Mouse (Mus musculus) kidney, adult 8-10 months (tissue): ENCODE data around the gene Mum1.

ENCODE experiments used
- DNase-seq, 2 experiments: peaks; one replicate each; pipeline ENCODE4 v3.0.0; 2022

Mum1 gene

DNA sequence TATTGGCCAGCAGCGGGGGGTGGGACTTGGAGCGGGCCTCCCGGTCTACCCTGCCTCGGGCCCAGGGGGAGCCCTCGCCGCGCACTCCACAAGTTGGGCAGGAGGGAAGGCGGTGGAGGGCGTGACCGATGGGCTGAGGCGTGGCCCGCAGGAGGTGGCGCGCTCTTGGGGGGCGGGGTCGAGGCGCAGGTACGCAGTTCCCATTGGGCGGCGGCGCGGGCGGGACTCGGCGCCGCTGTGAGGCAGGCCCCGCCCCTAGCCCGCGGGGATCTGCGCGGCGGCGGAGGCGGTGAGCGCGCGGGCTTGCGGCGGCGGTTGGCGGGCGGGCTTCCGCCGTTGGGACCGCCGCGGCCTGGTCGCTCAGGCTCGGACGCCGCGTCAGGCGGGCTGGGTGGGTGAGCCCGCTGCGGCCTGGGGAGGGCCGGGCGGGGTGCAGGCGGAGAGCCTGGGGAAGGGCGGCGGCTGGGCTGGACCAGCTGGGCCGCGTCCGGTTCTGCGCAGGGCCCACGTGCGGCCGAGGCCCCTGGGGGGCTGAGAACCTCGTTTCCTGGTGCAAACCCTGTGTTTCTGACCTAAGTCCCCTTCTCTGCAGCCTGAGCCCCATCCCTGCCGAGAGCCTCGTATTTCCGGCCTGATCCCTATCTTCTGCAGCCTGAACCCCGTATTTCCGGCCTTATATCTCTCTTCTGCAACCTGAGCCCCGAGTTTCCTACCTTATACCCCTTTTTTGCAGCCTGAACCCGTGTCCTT, at the start of gene Mum1:
Gene Mum1, plus strand, starts transcription at position 19 of the 750 bp plus-strand sequence.
- DNase-seq, result peak; percentile 100

DNA sequence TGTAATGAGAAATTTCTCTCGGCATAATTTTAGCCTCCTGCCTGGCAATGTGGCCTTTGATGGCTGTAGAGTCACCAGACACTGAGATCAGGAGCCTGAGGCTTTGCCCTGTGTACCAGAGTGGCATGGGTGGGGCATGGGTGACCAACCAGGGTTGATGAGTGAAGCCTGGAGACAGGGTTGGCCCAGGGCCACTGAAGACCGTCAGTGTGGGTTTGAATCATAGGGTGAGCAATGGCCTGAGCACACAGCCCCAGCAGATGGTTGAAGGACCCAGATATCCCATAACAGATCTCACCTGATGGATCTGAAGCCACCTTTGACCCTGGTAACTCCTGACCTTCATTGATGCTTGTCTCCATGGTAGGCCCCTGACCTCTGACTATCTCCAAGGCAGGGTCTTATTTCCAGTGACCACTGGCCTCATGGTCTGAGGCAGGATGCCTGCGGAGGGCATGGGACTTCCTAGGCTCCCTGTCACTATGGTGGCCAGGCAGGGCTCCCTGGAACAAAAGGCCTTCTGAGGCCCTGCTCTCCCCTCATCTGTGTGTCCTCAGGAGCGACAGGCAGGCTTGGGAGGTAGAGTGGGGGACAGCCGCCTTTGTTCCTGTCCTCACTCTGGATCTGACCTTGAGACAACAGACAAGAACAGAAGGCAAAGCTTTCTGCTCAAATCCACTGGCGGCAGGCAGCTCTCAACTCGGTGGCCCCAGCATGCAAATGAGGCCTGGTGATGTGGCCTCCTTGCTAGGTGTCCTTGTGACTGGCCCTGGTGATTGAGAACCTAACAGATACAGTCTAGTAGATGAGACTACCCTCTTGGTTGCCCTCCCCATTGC, 48.6 kb upstream of the Mum1 start:
- DNase-seq, result peak in 1 of 2 experiments; percentile 5

DNA sequence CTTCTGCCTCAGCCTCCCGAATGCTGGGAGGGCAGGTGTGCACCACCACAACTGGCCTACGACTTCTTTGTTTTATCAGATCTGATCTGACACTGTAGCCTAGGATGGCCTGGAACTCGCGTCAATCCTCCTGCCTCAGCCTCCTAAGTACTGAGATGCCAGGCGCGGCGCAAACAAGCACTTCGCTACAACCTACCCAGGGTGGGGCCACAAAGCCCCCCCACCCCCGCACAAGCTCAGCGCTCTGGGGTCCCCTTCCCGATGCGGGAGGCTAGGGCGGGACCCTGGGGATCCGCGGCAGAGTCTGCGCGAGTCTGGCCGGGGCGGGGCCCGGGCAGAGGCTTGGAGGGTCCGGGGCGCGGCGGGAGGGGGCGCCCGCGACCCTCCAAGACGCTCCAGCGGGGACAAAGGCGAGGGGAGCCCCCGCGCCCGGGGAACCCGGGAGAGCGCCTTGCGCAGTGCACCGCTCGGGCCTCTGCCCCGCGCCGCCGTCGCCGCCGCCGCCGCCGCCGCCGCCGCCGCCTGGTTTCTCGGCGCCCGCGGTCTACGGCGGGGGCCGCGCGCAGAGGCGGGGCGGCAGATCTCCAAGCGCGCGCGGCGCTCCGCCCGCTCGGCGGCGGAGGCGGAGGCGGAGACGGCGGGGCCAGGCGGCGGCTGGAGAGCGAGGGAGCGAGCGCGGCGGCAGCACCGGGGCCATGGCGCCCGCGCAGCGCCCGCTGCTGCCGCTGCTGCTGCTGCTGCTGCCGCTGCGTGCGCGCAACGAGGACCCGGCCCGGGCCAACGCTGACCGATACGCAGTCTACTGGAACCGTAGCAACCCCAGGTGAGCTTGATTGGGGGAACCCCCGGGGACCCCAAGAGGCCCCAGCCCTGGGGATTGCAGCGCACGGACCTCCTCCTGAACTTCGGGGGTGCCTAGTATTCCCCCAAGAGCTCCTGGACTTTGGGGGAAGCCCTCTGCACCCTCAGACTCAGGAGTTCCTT, 46.9 kb upstream of the Mum1 start, which contains the start of gene Efna2:
Gene Efna2, plus strand, starts transcription at position 415 of the 984 bp plus-strand sequence.
- DNase-seq, result peak in 1 of 2 experiments; percentile 12

DNA sequence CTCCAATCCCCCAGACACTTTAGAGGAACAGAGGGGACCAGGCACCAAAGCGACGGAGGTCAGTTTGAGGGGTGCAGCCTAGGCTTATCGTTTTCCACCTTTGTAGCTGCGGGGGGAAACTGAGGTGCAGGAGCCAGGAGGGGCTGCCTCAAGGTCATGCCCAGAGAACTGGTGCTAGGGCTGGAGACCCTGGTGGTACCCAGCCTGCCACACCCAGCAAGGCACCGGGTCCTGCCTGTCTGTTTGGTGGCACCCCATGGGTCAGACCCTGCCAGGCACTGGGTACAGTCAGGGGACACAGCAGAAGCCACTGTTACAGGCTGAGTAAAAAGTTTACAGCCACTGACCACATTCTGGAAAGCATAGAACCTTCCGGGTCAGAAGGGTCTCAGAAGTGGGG, 45.9 kb upstream of the Mum1 start:
- no peak for DNase-seq

DNA sequence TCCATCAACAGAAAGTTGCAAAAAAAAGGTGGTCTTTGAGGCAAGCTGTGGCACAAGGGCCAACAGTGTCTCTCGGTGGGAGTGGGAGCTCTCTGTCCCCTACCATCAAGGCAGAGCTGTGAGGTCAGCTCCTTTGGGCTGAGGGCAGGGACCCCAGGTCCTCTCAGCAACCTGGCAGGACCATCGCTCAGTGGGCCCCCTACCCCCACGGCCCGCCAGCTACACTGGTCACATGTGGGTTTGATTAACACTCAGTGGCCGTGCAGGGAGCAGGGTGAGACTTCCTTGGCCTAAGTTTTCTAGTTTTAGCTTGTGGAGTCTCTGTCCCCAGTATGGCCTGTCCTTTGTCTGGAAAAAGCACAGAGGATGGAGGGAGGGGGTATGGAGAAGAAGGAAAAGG, 45.4 kb upstream of the Mum1 start:
- no peak for DNase-seq

DNA sequence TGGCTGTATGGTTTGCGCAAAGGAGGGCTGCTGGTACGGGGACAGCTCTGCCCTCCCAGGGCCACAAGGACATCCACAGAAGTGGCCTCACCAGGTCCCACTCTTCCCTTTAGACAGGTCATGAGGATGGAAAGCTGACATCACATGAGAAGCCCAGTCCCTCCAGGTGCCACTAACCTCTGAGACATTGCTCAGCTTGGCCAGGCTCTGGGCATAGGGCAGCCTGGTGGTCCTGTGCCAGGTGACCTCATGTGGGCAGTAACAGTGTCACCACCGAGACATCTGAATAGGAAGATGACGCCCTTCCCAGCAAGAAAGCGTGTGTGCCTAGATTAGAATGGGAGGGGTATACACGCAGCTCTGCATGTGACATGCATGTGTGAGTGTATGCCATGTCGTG, 43.7 kb upstream of the Mum1 start:
- no peak for DNase-seq

DNA sequence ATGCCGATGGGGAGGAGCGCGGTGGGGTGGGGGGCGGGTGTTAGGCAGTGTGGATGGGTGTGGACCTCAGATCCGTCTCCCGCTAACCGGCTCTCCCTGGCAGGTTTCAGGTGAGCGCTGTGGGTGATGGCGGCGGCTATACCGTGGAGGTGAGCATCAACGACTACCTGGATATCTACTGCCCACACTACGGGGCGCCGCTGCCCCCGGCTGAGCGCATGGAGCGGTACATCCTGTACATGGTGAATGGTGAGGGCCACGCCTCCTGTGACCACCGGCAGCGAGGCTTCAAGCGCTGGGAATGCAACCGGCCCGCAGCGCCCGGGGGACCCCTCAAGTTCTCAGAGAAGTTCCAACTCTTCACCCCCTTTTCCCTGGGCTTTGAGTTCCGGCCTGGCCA, 39.6 kb upstream of the Mum1 start:
- DNase-seq, result no peak

DNA sequence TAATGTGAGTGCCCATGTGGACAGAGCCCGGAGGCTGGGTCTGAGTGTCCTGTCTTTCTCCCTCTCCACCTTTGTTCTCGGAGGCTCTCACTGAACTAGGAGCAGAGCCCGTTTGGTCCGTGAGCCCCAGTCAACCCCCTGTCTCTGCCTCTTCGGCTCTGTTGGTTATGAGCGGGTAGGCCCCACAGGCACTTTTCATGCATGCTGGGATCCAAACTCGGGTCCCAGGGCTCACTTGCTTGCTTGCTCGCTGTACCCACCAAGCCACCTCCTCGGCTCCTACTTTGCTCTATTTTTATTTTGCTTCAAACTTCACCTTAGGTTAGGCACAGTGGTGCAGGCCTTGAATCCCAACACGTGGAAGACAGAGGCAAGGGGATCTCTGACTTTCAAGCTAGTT, 38.5 kb upstream of the Mum1 start:
- DNase-seq, result no peak

DNA sequence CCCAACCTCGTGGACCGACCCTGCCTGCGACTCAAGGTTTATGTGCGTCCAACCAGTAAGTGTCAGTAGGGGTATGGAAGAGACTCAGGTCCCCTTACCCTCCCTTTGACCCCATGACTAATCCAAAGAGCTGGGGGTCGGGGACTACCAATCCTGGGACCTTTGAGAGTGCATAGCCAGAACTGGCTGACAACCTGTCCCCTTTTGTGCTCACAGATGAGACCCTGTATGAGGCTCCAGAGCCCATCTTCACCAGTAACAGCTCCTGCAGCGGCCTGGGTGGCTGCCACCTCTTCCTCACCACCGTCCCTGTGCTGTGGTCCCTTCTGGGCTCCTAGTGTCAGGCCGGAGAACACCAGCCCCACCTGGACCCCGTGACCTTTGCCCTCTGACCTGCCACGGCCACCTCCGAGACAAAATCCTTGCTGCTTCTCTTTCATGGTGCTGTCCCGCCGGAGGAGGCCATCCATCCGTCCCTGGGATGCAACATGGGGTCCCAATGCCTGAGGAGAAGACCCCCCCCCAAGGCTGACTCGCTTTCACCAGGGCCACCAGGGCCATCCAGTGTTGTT, 37.7 kb upstream of the Mum1 start:
- DNase-seq, result no peak

DNA sequence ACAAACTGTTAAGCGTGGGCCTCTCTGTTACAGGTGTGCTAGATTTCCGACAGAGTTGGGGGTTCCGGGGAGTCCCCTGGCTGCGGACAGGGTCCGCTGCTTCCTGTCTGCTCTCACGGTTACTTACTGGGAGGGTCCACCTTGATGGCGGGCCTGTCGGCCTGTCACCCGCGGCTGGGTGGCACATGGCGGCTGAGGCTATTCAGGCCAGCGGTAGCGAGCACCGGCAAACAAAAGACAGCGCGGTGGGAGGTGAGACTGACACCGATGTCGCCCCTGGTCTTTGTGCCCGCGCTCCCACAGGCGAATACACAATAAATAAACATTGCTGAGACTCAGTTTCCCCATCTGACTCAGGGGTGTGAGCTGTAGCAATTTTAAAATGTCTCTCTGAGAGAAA, 36.2 kb upstream of the Mum1 start:
- DNase-seq, result no peak

DNA sequence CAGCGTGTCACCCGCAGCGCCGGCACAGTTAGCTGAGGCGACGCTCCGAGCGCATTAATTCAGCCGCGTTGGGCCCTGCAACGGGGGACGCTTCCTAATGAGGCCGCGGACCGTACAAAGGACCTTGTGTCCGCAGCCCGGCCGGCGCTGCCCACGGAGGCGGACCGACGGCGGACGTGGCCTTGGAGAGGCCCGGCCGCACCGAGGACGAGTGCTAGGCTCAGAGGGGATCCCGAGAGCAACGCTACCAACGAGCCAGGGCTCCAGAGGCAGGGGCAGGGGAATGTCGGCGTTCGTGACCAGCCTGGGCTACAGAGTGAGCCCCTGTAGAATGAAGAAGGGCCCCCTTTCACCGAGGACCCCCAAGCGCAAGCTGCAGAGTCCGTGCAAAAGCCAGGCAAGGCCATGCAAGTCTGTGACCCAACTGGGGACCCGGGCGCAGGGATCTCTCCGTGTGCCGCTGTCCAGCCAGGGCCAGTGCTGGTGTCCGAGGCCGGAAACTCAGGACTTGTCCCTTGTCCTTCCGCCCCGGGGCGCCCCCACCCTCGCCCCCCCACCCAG, 35.7 kb upstream of the Mum1 start:
- peak in 1 of 2 experiments; percentile 7 for DNase-seq

DNA sequence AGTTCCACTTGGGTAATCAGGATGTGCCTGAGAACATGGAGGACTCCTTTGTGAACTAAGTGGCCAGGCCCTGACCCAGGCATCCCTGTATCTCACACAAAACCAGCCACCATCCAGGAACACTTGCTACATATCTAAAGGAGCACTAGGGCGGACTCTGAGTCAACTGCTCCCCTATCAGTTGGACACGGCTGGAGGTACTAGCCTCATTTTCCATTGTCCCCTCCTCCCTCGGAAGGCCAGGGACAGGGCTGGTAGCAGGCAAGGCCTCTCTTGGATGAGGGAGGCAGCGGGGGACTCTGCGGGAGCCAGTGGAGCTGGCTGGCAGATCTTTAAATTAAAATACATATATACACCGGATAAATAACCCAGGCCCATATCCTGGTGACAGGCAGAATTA, 32.3 kb upstream of the Mum1 start:
- no peak for DNase-seq

DNA sequence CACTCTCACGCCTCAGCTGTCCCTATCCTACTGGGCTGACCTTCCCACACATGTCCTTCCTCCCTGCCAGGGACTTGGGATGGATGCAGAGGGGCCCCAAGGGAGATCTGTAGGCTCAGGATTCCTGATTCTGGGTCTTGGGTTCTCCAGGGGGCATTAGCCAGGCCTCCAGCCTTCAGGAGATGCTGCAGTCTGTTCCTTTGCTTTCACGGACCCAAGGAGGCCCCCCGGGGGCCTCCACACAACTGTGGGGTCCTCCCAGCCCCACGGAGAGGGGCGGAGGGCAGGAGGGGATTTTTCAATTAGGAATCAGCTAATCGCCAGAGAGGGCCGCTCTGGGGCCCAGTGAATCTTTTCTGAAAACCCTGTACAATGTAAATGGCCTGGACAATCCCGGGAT, 31.8 kb upstream of the Mum1 start:
- DNase-seq, result no peak

DNA sequence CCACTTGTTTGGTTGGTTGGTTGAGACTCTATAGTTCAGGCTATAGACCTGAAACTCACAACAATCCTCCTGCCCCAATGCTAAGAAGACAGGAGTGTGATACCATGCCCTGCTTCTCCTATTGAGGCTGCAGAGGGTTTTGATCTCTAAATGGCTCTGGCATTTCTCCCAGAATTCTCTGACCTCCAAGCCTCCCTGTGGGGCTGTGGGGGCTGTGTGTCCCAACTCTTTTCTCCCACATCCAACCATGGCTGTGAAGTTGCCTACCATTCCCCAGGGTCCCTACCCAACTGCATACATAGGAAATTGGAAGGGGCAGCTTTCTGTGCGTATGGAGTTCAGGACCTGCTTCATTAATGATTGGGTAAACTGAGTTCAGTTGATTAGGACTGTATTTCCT, 30.1 kb upstream of the Mum1 start:
- no peak for DNase-seq

DNA sequence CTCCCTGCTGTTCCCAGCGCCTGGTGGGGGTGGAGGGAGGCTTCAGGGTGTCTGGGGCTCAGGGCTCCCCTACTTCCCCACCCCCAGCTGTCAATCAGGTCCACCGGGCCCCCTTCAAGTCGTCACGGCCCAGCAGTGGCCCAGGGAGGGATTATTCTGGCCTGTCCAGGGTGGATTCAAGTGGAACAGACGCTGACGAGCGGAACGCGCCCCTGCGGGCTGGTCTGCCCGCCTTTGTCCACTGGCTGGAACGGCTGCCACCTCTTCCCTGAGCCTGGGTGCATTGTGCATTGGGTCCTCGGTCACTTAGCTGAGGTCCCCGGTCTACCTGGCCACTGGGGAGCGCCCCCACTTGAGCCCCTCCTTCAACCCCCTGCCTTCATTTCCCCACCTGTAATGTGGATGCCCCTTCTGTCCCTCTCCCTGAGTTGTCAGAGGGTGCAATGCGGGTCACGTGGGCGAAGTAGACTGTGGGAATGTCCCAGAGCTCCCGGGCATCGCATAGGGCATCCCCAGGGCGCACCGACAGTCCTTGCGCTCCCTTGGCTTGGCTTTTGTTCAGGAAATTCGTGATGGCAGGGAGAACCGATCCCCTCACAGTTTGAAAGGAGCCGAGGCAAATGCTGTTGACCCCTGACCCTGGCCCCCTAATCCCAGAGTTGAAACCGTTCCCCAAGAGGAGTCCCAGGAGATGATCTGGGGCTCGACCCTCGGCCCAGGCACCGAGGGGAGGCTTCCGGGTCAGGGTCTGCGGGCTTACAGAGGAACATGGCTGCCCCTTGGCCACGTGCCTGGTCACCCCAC, 29.3 kb upstream of the Mum1 start:
- no peak for DNase-seq

DNA sequence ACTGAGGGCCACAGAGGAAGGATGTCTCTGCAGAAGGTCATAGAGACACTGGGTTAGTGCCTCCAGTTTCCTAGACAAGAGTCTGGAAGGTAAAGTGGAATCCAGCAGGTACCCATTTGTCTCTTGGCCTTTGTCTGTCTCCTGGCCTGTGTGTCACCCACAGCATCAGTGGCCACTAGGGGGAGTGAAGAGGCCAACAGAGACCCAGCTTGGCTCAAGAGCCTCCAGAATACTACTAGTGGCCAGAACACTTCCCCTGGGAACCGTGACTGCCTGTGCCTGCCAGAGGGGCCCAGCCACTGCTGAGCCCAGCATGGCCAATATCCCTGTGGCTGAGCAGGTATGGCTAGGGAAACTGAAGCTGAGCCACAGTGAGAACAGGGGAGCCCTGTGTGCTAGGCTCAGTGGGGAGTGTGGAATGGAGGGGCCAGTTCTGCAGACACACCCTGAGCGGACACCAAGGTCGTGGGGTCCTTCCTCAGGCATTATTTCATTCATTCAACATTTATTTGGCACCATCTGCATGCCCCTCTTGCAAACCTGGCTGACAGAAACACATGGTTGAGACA, 26.7 kb upstream of the Mum1 start:
- peak; percentile 78 to 89 for DNase-seq

DNA sequence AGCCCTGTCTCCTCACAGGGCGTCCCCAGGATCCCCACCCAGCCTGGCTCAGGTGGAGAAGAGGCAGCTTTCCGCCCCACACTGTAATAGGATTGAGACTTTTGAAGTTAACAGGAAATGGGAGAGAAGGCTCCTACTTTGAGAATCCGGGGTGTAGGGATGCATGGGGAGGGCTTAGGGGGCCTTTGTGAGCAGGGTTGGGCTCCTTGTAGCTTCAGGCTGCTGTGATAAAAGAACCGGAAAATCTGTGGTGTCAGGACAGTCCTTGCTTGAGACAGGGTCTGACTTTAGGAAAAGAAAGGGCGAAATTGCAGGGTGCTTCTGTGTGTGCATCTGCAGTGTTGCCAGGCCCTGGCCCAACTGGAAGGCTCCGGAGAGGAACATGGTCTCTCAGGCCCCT, 25.7 kb upstream of the Mum1 start:
- DNase-seq, result no peak

DNA sequence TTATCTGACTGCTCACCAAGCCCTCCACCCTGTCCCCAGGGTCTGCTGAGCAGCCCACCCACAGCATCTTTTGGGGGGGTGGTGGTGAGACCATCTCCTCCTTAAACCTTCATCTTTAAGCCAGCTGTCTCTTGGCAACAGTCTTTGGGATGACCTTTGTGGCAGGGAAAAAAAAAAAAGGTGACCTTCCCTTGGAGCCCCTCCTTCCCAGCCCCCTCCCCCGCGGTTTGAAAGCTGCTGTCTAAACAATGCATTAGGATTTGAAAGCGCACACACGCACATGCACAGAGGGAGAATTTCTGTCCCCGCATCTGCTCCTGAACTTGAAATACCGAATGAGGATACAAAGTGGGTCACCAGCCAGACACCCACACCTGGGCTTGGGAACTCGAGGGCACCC, 22.2 kb upstream of the Mum1 start:
- no peak for DNase-seq

DNA sequence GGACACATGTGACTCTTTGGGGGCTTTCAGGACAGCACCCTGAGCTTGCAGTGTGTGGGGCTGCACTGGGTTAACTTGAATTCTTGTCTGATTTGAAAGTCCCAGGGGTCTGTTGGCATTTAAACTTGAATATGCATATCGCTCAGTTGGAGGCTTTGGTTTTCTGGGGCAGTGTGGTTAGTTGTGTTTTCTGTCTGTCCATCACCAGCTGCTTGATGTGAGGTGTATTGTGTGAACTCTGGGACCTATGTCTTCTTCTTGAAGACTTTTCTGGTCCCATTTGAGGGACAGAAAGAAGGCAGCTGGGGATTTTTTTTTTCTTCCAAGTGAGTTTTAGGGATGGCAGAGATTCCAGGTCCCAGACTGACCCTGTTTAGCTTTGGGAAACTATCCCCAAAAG, 19.0 kb upstream of the Mum1 start:
- DNase-seq, result no peak

DNA sequence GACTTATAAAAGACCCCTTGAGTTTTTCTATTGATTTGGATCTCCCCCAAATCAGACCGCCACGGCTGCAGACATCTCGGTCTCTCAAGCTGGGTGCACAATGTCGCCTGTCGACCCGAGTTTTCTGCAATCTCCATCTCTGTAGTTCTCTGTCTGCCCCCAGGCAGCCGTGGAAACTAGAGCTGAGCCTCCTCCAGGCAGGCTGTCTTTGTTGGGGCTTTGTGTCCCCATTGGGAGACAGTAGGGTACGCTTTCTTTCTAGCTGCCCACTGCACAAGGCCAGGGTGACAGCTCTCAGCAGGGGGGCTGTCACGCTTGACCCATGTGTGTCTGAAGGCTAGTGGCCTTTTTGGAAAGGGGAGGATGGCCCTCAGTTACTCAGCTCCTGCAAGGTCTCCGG, 18.6 kb upstream of the Mum1 start:
- DNase-seq, result no peak

DNA sequence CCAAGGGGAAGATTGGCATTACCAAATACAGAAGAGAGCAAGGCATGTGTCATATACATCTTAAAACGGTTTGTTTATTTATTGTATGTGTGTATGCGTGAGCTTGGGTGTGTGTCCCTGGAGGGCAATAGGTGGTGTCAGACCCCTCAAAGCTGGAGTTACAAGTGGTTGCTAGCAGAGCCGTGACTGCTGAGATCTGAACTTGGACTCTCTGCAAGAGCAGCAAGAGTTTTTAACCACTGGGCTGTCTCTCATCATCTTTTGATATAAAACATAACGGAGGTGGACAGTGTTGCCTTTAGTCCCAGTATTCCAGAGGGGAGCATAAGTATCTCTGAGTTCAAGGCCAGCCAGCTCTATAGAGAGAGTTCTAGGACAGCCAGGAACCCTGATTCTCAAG, 18.0 kb upstream of the Mum1 start:
- no peak for DNase-seq
